Mouse (Mus musculus) liver, embryonic 13.5 days (tissue): Measurements from ENCODE around the gene Cstf3. TPM values are rescaled to one million over a fixed set of nuclear protein-coding genes. Genes with fewer than 3 reads are reported as not detected.

Experiments used
- ATAC-seq: fragments of 200-750 bp; cut with Nextera tagmentation; 2 replicates; pipeline ENCODE4 v1.8.0; 2017; ENCODE audit warnings: low read depth, mild to moderate bottlenecking, moderate number of reproducible peaks, moderate library complexity
- DNase-seq: peaks from one replicate; pipeline ENCODE4 v3.0.0; 2022
- H3K27ac ChIP-seq: fragments of 300-500 bp; sonication (generic); 2 replicates; pipeline ENCODE4 v1.5.1; 2015; ENCODE audit warnings: moderate library complexity, mild to moderate bottlenecking, inconsistent platforms
- H3K27me3 ChIP-seq: fragments of 300-500 bp; sonication (generic); 2 replicates; pipeline ENCODE4 v1.6.1; 2015; ENCODE audit warnings: mild to moderate bottlenecking, inconsistent platforms
- H3K36me3 ChIP-seq: fragments of 300-500 bp; sonication (generic); 2 replicates; pipeline ENCODE4 v1.6.1; 2015; ENCODE audit warnings: mild to moderate bottlenecking, inconsistent platforms
- H3K4me1 ChIP-seq: fragments of 300-500 bp; sonication (generic); replicated peaks from 2 replicates; pipeline ENCODE4 v1.6.1; 2015; ENCODE audit warnings: inconsistent platforms
- H3K4me2 ChIP-seq: fragments of 300-500 bp; sonication (generic); 2 replicates; pipeline ENCODE4 v1.6.1; 2015; ENCODE audit warnings: inconsistent platforms, mild to moderate bottlenecking, moderate library complexity
- H3K4me3 ChIP-seq: fragments of 300-500 bp; sonication (generic); replicated peaks from 2 replicates; pipeline ENCODE4 v1.5.1; 2015; ENCODE audit warnings: mild to moderate bottlenecking, inconsistent platforms
- H3K9ac ChIP-seq: fragments of 300-500 bp; sonication (generic); 2 replicates; pipeline ENCODE4 v1.6.1; 2015; ENCODE audit warnings: mild to moderate bottlenecking, inconsistent platforms
- H3K9me3 ChIP-seq: fragments of 300-500 bp; sonication (generic); replicated peaks from 2 replicates; pipeline ENCODE4 v1.6.1; 2016; ENCODE audit warnings: inconsistent platforms
- WGBS: fragments of 180-500 bp; shearing (Covaris S2); methylation state at CpG from one replicate; pipeline ENCODE4 v1.1.7; 2015; ENCODE audit not compliant: insufficient replicate concordance; 5-methylcytosine and 5-hydroxymethylcytosine counted together
- polyA plus RNA-seq: library from polyadenylated mRNA; unstranded; fragments of >200 nt; fragmentation: Nextera tagmentation; extraction: Ambion mirVana; gene quantifications from 2 replicates; pipeline ENCODE4 v1.2.1, GENCODE M21; 2015

Cstf3 gene
- polyA plus RNA-seq, 1 experiment from 2014 or later, result 31.0 TPM

GRCm38 (mm10) chr2:104604718-104605117 lies 14.4 kb downstream of the Cstf3 start:
- no peak for ATAC-seq

DNA sequence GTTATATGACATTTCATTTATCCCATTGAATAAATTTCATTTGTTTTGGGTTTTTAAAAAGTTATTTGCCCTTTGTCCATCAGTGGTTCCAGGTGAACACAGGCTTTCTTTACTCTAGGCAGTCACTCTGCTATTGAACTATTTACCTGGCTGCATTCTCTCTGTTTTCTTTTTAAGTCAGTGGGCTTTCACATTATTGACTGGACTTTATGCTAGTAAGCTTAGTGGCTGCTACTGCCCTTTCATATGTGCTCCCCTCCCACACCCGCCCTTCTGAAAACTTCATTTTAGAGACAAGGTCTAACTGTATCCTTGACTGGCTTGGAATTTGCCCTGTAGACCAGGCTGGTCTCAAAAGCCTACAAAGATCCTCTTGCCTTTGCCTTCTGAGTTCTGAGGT lies 15.2 kb downstream of the Cstf3 start:
- no peak for DNase-seq
- no peak overlapping the region for H3K9ac ChIP-seq
- H3K27ac ChIP-seq, result no peak overlapping the region
- ATAC-seq, result no peak
- WGBS, result 78% methylated on average over 1 of the region's 1 CpGs
- no peaks in the 10 kb centered on the region for H3K9me3 ChIP-seq
- no peaks in the 10 kb centered on the region; the same call in 1 of the 2 replicates for H3K4me1 ChIP-seq
- no peak overlapping the region for H3K4me2 ChIP-seq
- H3K27me3 ChIP-seq, result no peaks in the 10 kb centered on the region
- peaks cover 15% of the 10 kb centered on the region; the same call in 1 of the 2 replicates for H3K36me3 ChIP-seq
- H3K4me3 ChIP-seq, result no peak overlapping the region

More at GRCm38 (mm10) chr2:104604718-104605117, 14.4 kb downstream of the Cstf3 start:
- no peak overlapping the region for H3K4me3 ChIP-seq
- DNase-seq, result no peak
- 80% methylated on average over 5 of the region's 5 CpGs for WGBS
- H3K27ac ChIP-seq, result no peak overlapping the region
- H3K4me1 ChIP-seq, result no peaks in the 10 kb centered on the region; the same call in 1 of the 2 replicates
- no peaks in the 10 kb centered on the region for H3K9me3 ChIP-seq
- H3K4me2 ChIP-seq, result no peak overlapping the region
- H3K36me3 ChIP-seq, result peaks cover 15% of the 10 kb centered on the region; the same call in 1 of the 2 replicates
- H3K27me3 ChIP-seq, result no peaks in the 10 kb centered on the region
- H3K9ac ChIP-seq, result no peak overlapping the region

- H3K4me3 ChIP-seq, result no peak overlapping the region
Observed at GRCm38 (mm10) chr2:104614786-104615185, 24.5 kb downstream of the Cstf3 start.

DNA sequence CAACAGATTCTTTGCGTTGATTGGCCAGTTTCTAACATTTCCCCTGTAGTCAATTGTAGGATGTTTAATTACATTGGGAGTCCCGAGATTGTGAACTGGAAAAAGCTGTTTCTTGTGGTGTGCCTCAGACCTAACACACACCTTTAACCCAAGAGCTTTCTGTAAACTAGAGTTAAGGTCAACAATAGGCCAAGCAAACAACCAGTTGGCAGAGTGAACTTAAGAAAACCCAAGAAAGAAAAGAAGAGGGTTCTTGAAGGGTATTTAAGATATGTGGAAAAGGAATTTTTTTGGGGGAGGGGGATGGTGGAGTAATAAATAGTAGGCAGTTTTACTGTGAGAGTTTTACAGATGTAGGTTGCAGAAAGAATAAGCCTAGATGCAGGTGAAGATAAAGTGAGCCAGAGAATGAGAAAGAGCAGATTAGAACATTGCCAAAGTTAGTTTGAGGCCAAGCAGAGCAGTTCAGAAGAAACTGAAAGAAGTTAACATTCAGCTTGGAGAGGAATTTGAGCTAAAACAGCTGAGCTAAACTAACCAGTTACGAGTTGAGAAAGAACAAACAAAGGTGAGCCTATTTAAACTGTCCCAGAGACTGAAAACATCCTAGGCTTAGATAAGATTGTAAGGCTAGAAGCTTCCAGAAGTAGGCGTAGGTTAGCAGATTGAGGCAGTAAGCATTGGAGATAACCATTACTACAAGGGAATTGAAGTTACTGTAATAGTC lies 25.8 kb downstream of the Cstf3 start:
- Histone ChIP-seq H3K4me1 (peaks cover 5% of the 10 kb centered on the region; the same call in 1 of the 2 replicates), H3K36me3 (peaks cover 15% of the 10 kb centered on the region; the same call in 1 of the 2 replicates), H3K4me3 (no peak overlapping the region), H3K9ac (no peak overlapping the region), H3K9me3 (no peaks in the 10 kb centered on the region), H3K4me2 (no peak overlapping the region), H3K27ac (no peak overlapping the region), H3K27me3 (no peaks in the 10 kb centered on the region)
- WGBS, result 70% methylated on average over 4 of the region's 4 CpGs
- DNase-seq (no peak), ATAC-seq (no peak)

More at GRCm38 (mm10) chr2:104614786-104615185, 24.5 kb downstream of the Cstf3 start:
- H3K27me3 ChIP-seq, result no peaks in the 10 kb centered on the region
- WGBS, result 73% methylated on average over 3 of the region's 3 CpGs
- H3K4me1 ChIP-seq, result peaks cover 5% of the 10 kb centered on the region; the same call in 1 of the 2 replicates
- no peak overlapping the region for H3K27ac ChIP-seq
- ATAC-seq (no peak), DNase-seq (no peak)
- peaks cover 20% of the 10 kb centered on the region; the same call in 1 of the 2 replicates for H3K36me3 ChIP-seq
- no peak overlapping the region for H3K9ac ChIP-seq
- H3K9me3 ChIP-seq, result no peaks in the 10 kb centered on the region
- no peak overlapping the region for H3K4me2 ChIP-seq

DNA sequence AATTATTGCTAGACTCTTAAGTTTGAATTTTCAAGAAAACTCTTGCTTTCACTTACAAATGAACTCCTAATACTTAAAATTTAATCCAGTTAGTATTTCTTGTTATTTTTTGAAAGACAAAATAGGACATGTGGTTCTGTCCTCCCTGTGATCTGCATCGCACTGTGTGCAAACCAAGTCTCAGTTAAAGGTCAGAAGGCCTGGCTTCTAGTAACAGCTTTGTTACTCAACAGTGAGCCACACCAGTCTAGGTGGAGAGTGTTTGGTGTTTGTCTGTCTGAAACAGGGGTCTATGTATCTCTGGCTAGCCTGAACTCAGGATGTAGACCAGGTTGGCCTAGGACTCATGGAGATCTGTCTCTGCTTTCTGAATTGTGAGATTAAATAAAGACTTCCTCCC lies 68.3 kb downstream of the Cstf3 start:
- Histone ChIP-seq H3K27me3 (no peaks in the 10 kb centered on the region), H3K4me1 (0 out of 2 replicates have a peak, but pooled peaks cover 8% of the 10 kb centered on the region), H3K9ac (no peak overlapping the region), H3K27ac (no peak overlapping the region), H3K4me3 (no peak overlapping the region), H3K4me2 (no peak overlapping the region), H3K9me3 (no peaks in the 10 kb centered on the region), H3K36me3 (peaks cover 62% of the 10 kb centered on the region)
- 74% methylated on average over 1 of the region's 1 CpGs for WGBS
- DNase-seq, result no peak
- ATAC-seq, result no peak

- Histone ChIP-seq H3K36me3 (peaks cover 52% of the 10 kb centered on the region), H3K4me1 (0 out of 2 replicates have a peak, but pooled peaks cover 13% of the 10 kb centered on the region), H3K4me3 (no peak overlapping the region), H3K27ac (peak overlapping the region; percentile 63), H3K4me2 (no peak overlapping the region), H3K9me3 (no peaks in the 10 kb centered on the region), H3K27me3 (no peaks in the 10 kb centered on the region), H3K9ac (no peak overlapping the region)
- WGBS, result 69% methylated on average over 8 of the region's 8 CpGs
- DNase-seq (no peak), ATAC-seq (peak; percentile 71)
Observed at GRCm38 (mm10) chr2:104663372-104664100, 73.2 kb downstream of the Cstf3 start.

DNA sequence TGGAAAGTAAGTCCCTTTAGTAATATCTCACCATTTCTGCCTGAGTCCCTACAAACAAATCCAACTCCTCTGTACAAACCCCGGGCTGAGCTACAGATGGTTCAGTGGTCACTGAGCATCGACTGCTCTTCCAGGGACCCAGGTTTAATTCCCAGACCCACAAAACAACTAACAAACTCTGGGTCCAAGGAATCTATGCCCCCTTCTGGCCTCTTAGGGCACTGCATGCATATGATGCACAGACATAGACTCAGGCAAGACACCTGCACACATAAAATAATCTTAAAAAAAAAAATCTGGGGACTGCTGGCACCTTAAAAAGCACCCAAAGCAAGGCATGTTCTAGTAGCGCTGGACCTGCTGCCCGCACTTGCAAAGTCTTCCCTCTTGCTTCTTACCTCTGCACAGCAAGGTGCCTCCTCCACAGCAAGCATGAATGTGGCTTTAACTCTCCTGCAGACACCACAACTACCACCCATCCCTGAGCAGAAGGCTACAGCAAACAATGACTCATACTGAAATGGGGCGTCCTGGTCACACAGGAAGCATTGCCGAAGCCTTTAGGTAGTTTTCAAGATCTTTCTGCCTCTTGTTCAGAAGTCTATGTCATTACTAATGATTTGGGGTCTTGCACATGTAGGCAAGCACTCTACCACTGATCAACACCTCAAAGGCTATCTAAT lies 78.9 kb downstream of the Cstf3 start:
- no peak for ATAC-seq
- no peak for DNase-seq
- Histone ChIP-seq H3K36me3 (peaks cover 15% of the 10 kb centered on the region), H3K4me1 (peaks cover 23% of the 10 kb centered on the region), H3K9ac (no peak overlapping the region), H3K4me2 (no peak overlapping the region), H3K27me3 (no peaks in the 10 kb centered on the region), H3K27ac (no peak overlapping the region), H3K4me3 (no peak overlapping the region), H3K9me3 (no peaks in the 10 kb centered on the region)
- WGBS, result 69% methylated on average over 6 of the region's 6 CpGs

- ATAC-seq (peak; percentile 74), DNase-seq (no peak)
- H3K4me1 ChIP-seq, result peaks cover 21% of the 10 kb centered on the region
Observed at GRCm38 (mm10) chr2:104671724-104672123, 81.4 kb downstream of the Cstf3 start.

DNA sequence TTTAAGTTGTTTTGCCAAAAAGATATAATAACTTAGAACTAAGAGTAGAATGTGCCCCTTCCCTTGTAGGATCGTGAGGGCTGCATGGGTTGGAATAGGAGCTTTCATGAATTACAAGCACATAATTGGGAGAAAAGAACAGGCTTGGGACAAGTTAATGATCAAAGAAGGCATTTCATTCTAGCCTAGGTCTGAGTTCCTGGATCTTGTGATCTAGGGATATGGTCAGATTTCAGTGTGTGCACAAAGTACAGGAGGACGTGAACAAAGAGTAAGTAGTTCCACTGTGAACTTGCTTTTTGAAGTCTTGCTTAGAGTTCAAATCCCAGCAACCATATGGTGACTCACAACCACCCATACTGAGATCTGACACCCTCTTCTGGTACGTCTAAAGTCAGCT lies 87.0 kb downstream of the Cstf3 start:
- Histone ChIP-seq H3K27ac (no peak overlapping the region), H3K4me2 (no peak overlapping the region), H3K9me3 (no peaks in the 10 kb centered on the region), H3K9ac (no peak overlapping the region), H3K27me3 (no peaks in the 10 kb centered on the region), H3K4me3 (no peak overlapping the region), H3K4me1 (peaks cover 6% of the 10 kb centered on the region), H3K36me3 (no peaks in the 10 kb centered on the region)
- no peak for ATAC-seq
- DNase-seq, result no peak
- 63% methylated on average over 3 of the region's 3 CpGs for WGBS

More at GRCm38 (mm10) chr2:104671724-104672123, 81.4 kb downstream of the Cstf3 start:
- H3K9ac ChIP-seq, result no peak overlapping the region
- no peaks in the 10 kb centered on the region for H3K9me3 ChIP-seq
- no peak overlapping the region for H3K27ac ChIP-seq
- no peaks in the 10 kb centered on the region for H3K27me3 ChIP-seq
- H3K4me2 ChIP-seq, result no peak overlapping the region
- H3K4me3 ChIP-seq, result no peak overlapping the region
- no peaks in the 10 kb centered on the region for H3K36me3 ChIP-seq

DNA sequence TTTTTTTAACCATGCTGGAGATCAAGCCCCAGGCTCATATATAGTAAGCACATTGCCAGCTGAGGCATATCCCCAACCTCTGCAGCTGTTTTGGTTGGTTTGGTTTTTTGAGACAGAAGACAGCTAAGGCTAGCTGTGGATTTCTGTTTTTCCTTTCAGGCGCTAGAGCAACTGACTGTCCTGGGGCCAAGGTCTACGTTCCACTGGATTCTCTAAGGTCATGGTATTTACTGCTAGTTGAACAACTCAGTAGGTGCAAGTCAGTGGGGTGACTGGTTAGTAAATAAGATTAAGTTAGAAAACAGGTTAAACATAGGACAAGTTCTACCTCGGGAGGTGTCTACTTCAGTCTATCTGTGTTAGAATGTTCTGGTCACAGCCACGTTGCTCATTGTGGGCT lies 94.4 kb downstream of the Cstf3 start:
- Histone ChIP-seq H3K4me2 (no peak overlapping the region), H3K4me3 (no peak overlapping the region), H3K9me3 (no peaks in the 10 kb centered on the region), H3K4me1 (peaks cover 10% of the 10 kb centered on the region), H3K27ac (no peak overlapping the region), H3K36me3 (no peaks in the 10 kb centered on the region), H3K9ac (no peak overlapping the region), H3K27me3 (no peaks in the 10 kb centered on the region)
- ATAC-seq, result no peak
- DNase-seq, result no peak
- 66% methylated on average over 4 of the region's 4 CpGs for WGBS

- Histone ChIP-seq H3K4me2 (0 out of 2 replicates have a peak overlapping the region, but pooled peaks have one; percentile 19), H3K27me3 (no peaks in the 10 kb centered on the region), H3K4me3 (no peak overlapping the region), H3K9ac (no peak overlapping the region), H3K36me3 (no peaks in the 10 kb centered on the region), H3K27ac (no peak overlapping the region), H3K4me1 (peaks cover 10% of the 10 kb centered on the region), H3K9me3 (no peaks in the 10 kb centered on the region)
- 7% methylated on average over 13 of the region's 13 CpGs for WGBS
- ATAC-seq (peak; percentile 67), DNase-seq (peak; percentile 50)
Observed at GRCm38 (mm10) chr2:104685418-104685817, 95.1 kb downstream of the Cstf3 start.
